Mouse (Mus musculus) erythroblast, embryonic 14.5 days (primary cell): Measurements from ENCODE around the gene Fcer1g.

Experiments
- GATA1 ChIP-seq: IDR thresholded peaks from 2 replicates; pipeline ENCODE4 v1.6.1; 2012; ENCODE audit warnings: low read length, inconsistent platforms, mixed read lengths
- TAL1 ChIP-seq: IDR thresholded peaks from 3 replicates; pipeline ENCODE4 v1.6.1; 2012; ENCODE audit warnings: low read length, inconsistent platforms, mixed read lengths

- no peak for TF ChIP-seq GATA1
- no peak for TF ChIP-seq TAL1
These were observed 38.9 kb downstream of the Fcer1g start for GRCm38 (mm10) chr1:171195046-171195822.
